Mouse (Mus musculus) limb, embryonic 15.5 days (tissue): ENCODE results near the gene Dio2. TPM values are rescaled to one million over a fixed set of nuclear protein-coding genes. Genes with fewer than 3 reads are reported as not detected.
A peak's percentile ranks its signal among the peaks of the same experiment; 100 is the strongest.

Source experiments
- ATAC-seq: fragments of 200-750 bp; cut with Nextera tagmentation; 2 replicates; pipeline ENCODE4 v1.8.0; 2017; ENCODE audit warnings: low read depth, moderate TSS enrichment; ENCODE audit not compliant: insufficient number of reproducible peaks, low FRiP score, low TSS enrichment
- H3K27ac ChIP-seq: fragments of 300-500 bp; sonication (generic); 2 replicates; pipeline ENCODE4 v1.5.1; 2015; ENCODE audit warnings: moderate library complexity, mild to moderate bottlenecking, inconsistent platforms
- H3K27me3 ChIP-seq: fragments of 300-500 bp; sonication (generic); 2 replicates; pipeline ENCODE4 v1.6.1; 2015; ENCODE audit warnings: inconsistent platforms
- H3K36me3 ChIP-seq: fragments of 300-500 bp; sonication (generic); 2 replicates; pipeline ENCODE4 v1.6.1; 2015; ENCODE audit warnings: inconsistent platforms
- H3K4me1 ChIP-seq: fragments of 300-500 bp; sonication (generic); 2 replicates; pipeline ENCODE4 v1.6.1; 2015; ENCODE audit warnings: inconsistent platforms
- H3K4me2 ChIP-seq: fragments of 300-500 bp; sonication (generic); 2 replicates; pipeline ENCODE4 v1.6.1; 2015; ENCODE audit warnings: mild to moderate bottlenecking, inconsistent platforms
- H3K4me3 ChIP-seq: fragments of 300-500 bp; sonication (generic); 2 replicates; pipeline ENCODE4 v1.5.1; 2015; ENCODE audit warnings: mild to moderate bottlenecking, inconsistent platforms
- H3K9ac ChIP-seq: fragments of 300-500 bp; sonication (generic); 2 replicates; pipeline ENCODE4 v1.6.1; 2015; ENCODE audit warnings: inconsistent platforms
- H3K9me3 ChIP-seq: fragments of 300-500 bp; sonication (generic); 2 replicates; pipeline ENCODE4 v1.6.1; 2016; ENCODE audit warnings: inconsistent platforms
- WGBS: fragments of 180-500 bp; shearing (Covaris S2); methylation state at CpG from one replicate; pipeline ENCODE4 v1.1.7; 2015; 5-methylcytosine and 5-hydroxymethylcytosine counted together
- polyA plus RNA-seq: library from polyadenylated mRNA; unstranded; fragments of >200 nt; fragmentation: Nextera tagmentation; extraction: Ambion mirVana; gene quantifications from 2 replicates; pipeline ENCODE4 v1.2.1, GENCODE M21; 2015

The Dio2 gene
- polyA plus RNA-seq = 0.47 and 0.51 TPM in 2 replicates

DNA sequence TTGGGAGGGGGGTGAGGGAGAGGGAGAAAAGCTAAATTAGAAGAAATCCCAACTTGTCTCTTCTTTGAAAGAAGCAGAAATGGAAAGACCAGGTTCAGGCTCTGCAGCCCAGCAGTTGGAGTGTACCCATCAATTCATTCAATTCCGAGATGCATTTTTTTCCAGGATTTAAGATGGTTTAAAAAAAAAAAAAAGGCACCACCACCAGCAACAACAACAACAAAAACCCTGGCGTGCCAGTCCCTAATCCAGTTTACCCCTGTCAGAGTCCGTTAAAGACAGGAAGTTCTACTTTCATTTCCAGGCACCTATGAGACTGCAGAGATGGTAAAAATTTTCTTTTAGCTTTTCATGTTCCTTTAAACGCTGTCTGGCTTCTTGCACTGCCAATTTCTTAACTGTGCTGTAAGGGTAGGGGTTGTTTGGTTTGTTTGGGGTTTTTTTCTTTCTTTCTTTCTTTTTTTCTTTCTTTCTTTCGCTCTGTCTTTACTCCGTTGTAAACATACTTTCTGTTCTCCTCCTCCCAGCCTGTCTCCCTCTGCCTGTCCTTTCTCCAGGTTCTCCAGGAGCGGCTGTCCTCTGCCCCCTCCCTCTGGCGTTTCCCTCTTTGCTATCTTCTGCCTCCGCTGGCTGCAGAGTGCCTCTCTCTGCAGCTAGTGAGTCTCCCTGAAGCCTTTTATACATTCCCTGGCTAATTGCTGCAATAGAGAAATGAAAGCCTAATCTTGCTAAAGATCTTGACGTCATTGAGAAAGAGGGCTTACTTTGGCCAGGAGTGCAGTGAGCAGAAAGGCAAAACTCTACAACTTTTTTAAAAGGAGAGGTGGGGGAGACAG lies at the start of gene Dio2:
Gene Dio2 (minus strand): TSS at position 51 of the 836 bp plus-strand sequence.
- H3K9me3 ChIP-seq = no peaks in the 10 kb centered on the region
- no peak within 1 kb of the TSS for H3K9ac ChIP-seq
- no peak for ATAC-seq
- no peak within 1 kb of the TSS for H3K27ac ChIP-seq
- H3K4me2 ChIP-seq = peak within 1 kb of the TSS; percentile 44
- no peaks in the 10 kb centered on the region for H3K27me3 ChIP-seq
- 8% methylated on average over 10 of the region's 10 CpGs for WGBS
- H3K36me3 ChIP-seq = no peaks in the 10 kb centered on the region
- H3K4me1 ChIP-seq = 0 out of 2 replicates have a peak, but pooled peaks cover 8% of the 10 kb centered on the region
- peak within 1 kb of the TSS; percentile 28 for H3K4me3 ChIP-seq

DNA sequence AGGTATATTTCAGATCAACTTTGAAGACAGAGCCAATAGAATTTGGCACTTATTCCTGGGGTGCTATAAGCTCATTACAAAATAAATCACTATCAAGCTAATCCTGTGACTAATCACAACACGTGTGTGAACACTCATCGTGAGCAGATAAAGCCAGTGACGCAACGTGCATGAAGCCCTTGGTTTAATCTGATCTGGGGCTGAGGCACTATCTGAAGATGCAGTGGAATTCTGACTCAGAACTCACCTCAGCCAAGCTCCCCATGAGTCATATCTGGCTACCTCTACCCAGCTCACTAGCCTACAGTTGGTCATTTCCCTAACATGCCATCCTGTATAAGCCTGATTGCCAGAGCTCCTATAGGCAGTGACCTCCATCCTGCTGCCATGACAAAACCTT lies 43.2 kb upstream of the Dio2 start:
- ATAC-seq = no peak
- no peaks in the 10 kb centered on the region for H3K36me3 ChIP-seq
- no peak overlapping the region for H3K9ac ChIP-seq

DNA sequence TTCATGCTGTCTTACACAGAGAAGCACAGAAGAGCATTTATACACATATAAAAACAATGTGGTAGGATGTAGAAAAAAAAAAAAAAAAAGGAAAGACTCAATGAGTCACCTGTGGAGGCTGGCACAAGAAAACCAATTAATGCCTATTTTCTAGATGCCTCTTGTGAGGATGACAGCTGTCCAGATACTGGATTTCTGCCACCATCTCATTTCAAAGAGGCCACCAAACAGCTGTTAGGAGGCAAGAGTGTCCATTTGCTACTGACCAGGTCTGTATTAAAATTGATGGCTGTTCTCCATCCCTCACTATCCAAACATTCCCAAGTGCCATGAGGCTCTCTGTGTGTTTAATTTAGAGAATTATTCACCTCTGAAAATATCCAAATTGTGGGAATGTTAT lies 6.5 kb upstream of the Dio2 start:
- Histone ChIP-seq H3K27me3 (no peaks in the 10 kb centered on the region), H3K4me3 (no peak overlapping the region), H3K36me3 (no peaks in the 10 kb centered on the region), H3K4me2 (no peak overlapping the region), H3K4me1 (no peaks in the 10 kb centered on the region), H3K9ac (no peak overlapping the region), H3K27ac (no peak overlapping the region), H3K9me3 (no peaks in the 10 kb centered on the region)
- no peak for ATAC-seq

More for the DNA sequence above, 43.2 kb upstream of the Dio2 start:
- Histone ChIP-seq H3K4me3 (no peak overlapping the region), H3K27me3 (no peaks in the 10 kb centered on the region), H3K27ac (no peak overlapping the region), H3K4me1 (no peaks in the 10 kb centered on the region), H3K9me3 (no peaks in the 10 kb centered on the region), H3K4me2 (no peak overlapping the region)
- WGBS = 81% methylated on average over 4 of the region's 4 CpGs

DNA sequence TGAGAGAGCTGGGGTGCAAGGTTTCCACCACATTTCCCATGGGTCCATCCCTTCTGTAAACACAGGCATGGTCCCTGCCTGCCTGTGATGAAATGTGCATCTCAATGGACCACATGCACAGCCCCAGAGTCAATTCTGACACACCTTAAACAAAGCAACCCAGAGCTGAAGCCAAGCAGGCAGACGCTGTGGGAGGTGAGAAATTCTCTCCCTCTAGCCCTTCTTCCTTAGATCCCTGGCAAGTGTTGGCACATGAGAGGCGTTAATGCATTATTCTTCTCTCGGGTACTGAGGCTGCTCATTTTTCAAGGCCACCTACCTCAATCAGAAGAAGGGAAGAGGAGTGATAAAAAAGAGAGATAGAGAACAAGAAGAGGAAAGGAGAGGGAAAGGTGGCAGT lies 5.4 kb upstream of the Dio2 start:
- Histone ChIP-seq H3K9ac (no peak overlapping the region), H3K4me2 (no peak overlapping the region), H3K27ac (no peak overlapping the region), H3K4me1 (0 out of 2 replicates have a peak, but pooled peaks cover 3% of the 10 kb centered on the region), H3K27me3 (no peaks in the 10 kb centered on the region), H3K4me3 (no peak overlapping the region), H3K9me3 (no peaks in the 10 kb centered on the region), H3K36me3 (no peaks in the 10 kb centered on the region)
- WGBS = 50% methylated on average over 3 of the region's 3 CpGs
- no peak for ATAC-seq

DNA sequence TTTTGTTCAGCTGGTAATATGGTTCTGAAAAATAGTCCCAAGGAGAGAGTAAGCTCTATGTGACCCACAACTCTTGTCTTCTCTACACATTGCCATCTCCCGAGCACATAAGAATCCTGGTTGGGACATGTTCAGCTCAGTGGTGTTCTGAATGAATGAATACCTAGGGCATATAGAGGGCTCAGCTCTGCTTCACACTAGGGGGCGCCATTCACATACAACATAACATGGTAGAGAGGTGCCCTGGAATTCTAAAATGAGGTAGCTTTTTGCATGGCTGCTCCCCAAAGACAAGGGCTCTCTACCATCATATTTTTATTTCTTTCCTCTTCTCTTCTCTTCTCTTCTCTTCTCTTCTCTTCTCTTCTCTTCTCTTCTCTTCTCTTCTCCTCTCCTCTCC lies 2.2 kb upstream of the Dio2 start:
- Histone ChIP-seq H3K9me3 (no peaks in the 10 kb centered on the region), H3K4me3 (no peak overlapping the region), H3K4me2 (no peak overlapping the region), H3K9ac (no peak overlapping the region), H3K4me1 (0 out of 2 replicates have a peak, but pooled peaks cover 8% of the 10 kb centered on the region), H3K27ac (no peak overlapping the region), H3K36me3 (no peaks in the 10 kb centered on the region), H3K27me3 (no peaks in the 10 kb centered on the region)
- no peak for ATAC-seq
- WGBS = 37% methylated on average over 2 of the region's 2 CpGs

DNA sequence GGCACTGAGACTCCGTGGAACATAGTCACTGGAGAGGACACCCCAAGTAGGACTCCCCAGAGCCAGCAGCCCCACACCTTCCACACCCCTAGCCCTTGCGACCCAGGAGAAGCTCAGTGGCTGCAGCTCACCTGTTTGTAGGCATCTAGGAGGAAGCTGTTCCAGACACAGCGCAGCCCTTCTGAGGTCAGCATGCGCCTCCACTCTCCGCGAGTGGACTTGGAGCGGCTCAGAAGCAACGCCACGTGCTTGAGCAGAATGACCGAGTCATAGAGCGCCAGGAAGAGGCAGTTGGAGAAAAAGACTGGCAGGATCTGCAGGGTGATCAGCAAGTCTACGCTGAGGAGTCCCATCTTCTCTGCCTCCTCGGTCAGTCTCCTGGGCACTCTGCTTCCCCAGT lies 306 bp downstream of the Dio2 start:
- ATAC-seq = no peak
- no peaks in the 10 kb centered on the region for H3K9me3 ChIP-seq
- no peak overlapping the region for H3K27ac ChIP-seq
- 0 out of 2 replicates have a peak overlapping the region, but pooled peaks have one; percentile 28 for H3K4me3 ChIP-seq
- H3K36me3 ChIP-seq = no peaks in the 10 kb centered on the region
- WGBS = 76% methylated on average over 13 of the region's 13 CpGs
- H3K27me3 ChIP-seq = no peaks in the 10 kb centered on the region
- H3K4me2 ChIP-seq = peak overlapping the region; percentile 44; the same call in 1 of the 2 replicates
- 0 out of 2 replicates have a peak, but pooled peaks cover 8% of the 10 kb centered on the region for H3K4me1 ChIP-seq
- no peak overlapping the region for H3K9ac ChIP-seq

DNA sequence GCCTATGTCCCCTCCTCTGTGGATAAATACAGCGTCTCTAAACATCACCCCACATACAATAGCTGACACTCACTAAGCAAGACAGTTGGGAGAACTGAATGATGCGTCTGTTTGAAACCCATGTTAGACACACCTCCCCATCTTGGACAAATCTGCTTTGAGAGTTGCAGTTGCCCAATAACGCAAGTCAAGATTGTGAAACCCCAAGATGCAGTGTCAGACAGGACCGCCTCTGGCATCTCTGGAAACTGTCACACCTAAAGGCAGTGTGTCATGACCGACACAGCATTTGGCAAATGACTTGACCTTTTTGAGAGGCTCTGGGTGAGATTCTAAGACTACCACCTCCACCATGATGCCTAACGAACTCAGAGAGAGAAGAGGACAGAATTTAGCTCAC lies 2.8 kb downstream of the Dio2 start:
- no peak for ATAC-seq
- Histone ChIP-seq H3K36me3 (no peaks in the 10 kb centered on the region), H3K27ac (no peak overlapping the region), H3K4me1 (0 out of 2 replicates have a peak, but pooled peaks cover 8% of the 10 kb centered on the region), H3K9ac (no peak overlapping the region), H3K4me3 (no peak overlapping the region), H3K9me3 (no peaks in the 10 kb centered on the region), H3K27me3 (no peaks in the 10 kb centered on the region), H3K4me2 (no peak overlapping the region)
- WGBS = 76% methylated on average over 6 of the region's 6 CpGs

DNA sequence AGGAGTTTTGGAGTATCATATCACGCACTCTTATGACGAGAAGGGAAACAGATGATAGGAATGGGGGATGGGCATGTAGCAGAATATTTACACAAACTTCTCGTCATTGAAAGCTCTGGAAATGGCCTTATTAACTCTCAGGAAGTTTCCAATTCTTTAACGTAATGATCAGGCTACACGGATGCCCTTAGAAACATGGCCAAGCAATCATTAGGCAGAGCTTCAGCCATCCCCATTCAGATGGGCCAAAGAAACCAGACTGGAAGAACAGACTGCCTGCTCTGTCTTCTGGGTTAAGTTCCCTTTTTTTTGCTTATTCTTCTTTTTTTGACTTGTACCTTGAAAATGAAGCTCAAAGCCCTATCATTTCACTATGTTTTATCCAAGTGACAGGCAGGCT lies 3.7 kb downstream of the Dio2 start:
- H3K4me1 ChIP-seq = 0 out of 2 replicates have a peak, but pooled peaks cover 8% of the 10 kb centered on the region
- H3K9me3 ChIP-seq = no peaks in the 10 kb centered on the region
- ATAC-seq = no peak
- H3K4me3 ChIP-seq = no peak overlapping the region
- H3K27ac ChIP-seq = no peak overlapping the region
- no peak overlapping the region for H3K4me2 ChIP-seq
- H3K9ac ChIP-seq = no peak overlapping the region
- H3K36me3 ChIP-seq = no peaks in the 10 kb centered on the region
- 67% methylated on average over 5 of the region's 5 CpGs for WGBS
- no peaks in the 10 kb centered on the region for H3K27me3 ChIP-seq

DNA sequence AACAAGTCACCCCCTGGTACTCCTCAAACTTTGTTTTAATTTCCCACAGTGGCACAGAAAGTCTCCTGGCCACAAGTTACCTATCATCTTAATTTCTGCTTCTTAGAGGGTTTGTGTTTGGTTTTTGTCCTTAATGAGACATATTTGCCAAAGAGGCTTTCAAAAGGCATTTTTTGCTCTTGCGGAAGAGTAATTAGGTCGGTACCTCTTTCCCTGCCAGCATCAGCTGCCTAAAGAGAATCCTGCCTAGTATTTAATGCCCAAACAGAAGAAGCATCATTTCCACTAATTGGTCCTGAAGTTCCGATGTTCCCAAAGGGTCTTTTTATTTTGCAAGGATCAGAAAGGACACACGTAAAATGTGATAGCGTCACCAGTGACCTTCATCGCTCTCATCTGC lies 4.5 kb downstream of the Dio2 start:
- no peak for ATAC-seq
- Histone ChIP-seq H3K27ac (no peak overlapping the region), H3K4me3 (no peak overlapping the region), H3K36me3 (no peaks in the 10 kb centered on the region), H3K4me2 (no peak overlapping the region), H3K4me1 (0 out of 2 replicates have a peak, but pooled peaks cover 5% of the 10 kb centered on the region), H3K9ac (no peak overlapping the region), H3K27me3 (no peaks in the 10 kb centered on the region), H3K9me3 (no peaks in the 10 kb centered on the region)
- 83% methylated on average over 6 of the region's 6 CpGs for WGBS

DNA sequence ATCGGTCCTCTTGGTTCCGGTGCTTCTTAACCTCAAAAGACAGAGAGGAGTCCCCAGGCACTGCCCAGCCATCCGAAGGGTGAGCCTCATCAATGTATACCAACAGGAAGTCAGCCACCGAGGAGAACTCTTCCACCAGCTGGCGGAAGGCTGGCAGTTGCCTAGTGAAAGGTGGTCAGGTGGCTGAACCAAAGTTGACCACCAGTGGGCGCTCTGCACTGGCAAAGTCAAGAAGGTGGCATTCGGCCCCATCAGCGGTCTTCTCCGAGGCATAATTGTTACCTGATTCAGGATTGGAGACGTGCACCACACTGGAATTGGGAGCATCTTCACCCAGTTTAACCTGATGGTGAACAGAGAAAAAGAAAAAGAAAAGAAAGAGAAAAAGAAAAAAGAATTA lies 8.6 kb downstream of the Dio2 start:
- H3K4me1 ChIP-seq = no peaks in the 10 kb centered on the region
- H3K9ac ChIP-seq = no peak overlapping the region
- no peaks in the 10 kb centered on the region for H3K36me3 ChIP-seq
- no peaks in the 10 kb centered on the region for H3K9me3 ChIP-seq
- ATAC-seq = no peak
- WGBS = 38% methylated on average over 10 of the region's 10 CpGs
- no peaks in the 10 kb centered on the region for H3K27me3 ChIP-seq
- H3K4me2 ChIP-seq = no peak overlapping the region
- no peak overlapping the region for H3K4me3 ChIP-seq
- H3K27ac ChIP-seq = no peak overlapping the region

DNA sequence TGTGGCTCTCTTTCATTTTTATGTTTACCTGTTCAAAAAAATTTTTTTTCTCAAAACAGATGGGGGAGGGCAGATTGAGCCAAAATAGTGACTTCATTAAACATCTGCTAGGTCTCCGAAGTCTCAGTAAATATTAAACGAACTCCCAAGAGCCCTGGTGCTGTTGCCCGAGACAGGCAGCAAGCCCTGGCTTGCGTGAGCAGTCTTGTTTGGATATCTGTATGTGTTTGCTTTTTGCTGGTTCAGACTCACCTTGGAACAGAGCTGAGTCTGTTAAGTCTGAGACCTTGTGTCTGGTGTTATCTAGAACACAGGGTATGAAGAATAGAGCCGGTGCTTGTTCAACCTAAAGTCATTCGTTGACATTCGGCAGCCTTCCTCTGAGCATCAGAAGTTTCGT lies 13.1 kb downstream of the Dio2 start:
- no peaks in the 10 kb centered on the region for H3K27me3 ChIP-seq
- no peak overlapping the region for H3K27ac ChIP-seq
- ATAC-seq = no peak
- no peak overlapping the region for H3K4me3 ChIP-seq
- no peaks in the 10 kb centered on the region for H3K4me1 ChIP-seq
- 59% methylated on average over 8 of the region's 8 CpGs for WGBS
- H3K9me3 ChIP-seq = no peaks in the 10 kb centered on the region
- H3K4me2 ChIP-seq = no peak overlapping the region
- no peaks in the 10 kb centered on the region for H3K36me3 ChIP-seq
- no peak overlapping the region for H3K9ac ChIP-seq

DNA sequence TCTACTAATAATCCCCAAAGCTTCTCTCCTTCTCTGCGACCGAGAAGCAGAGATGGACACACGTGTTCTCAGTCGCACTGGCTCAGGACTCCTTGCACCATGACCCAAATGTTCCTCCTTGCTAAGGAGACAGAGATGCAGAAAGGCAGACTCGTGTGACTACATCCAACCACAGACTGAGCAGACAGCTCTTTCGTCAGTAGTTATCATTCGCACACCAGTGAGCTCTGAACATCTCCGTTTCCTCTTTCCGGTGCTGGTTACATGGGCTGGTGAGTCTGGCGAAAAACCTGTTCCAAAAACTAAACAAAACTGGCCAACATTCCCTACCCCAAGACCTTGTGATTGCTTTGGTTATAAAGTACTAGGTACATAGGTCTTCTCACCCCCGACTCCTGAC lies 13.6 kb downstream of the Dio2 start:
- H3K9me3 ChIP-seq = no peaks in the 10 kb centered on the region
- H3K4me3 ChIP-seq = no peak overlapping the region
- 85% methylated on average over 11 of the region's 11 CpGs for WGBS
- no peaks in the 10 kb centered on the region for H3K4me1 ChIP-seq
- no peaks in the 10 kb centered on the region for H3K27me3 ChIP-seq
- H3K27ac ChIP-seq = no peak overlapping the region
- H3K36me3 ChIP-seq = no peaks in the 10 kb centered on the region
- H3K9ac ChIP-seq = no peak overlapping the region
- ATAC-seq = no peak
- H3K4me2 ChIP-seq = no peak overlapping the region
